Mouse (Mus musculus): ENCODE results near the gene Farp1. TPM values are rescaled to one million over a fixed set of nuclear protein-coding genes. Genes with fewer than 3 reads are reported as not detected.
A peak's percentile ranks its signal among the peaks of the same experiment; 100 is the strongest.

Farp1 gene
- polyA plus RNA-seq, 1 experiment from 2014 or later, result 25.0 TPM

DNA sequence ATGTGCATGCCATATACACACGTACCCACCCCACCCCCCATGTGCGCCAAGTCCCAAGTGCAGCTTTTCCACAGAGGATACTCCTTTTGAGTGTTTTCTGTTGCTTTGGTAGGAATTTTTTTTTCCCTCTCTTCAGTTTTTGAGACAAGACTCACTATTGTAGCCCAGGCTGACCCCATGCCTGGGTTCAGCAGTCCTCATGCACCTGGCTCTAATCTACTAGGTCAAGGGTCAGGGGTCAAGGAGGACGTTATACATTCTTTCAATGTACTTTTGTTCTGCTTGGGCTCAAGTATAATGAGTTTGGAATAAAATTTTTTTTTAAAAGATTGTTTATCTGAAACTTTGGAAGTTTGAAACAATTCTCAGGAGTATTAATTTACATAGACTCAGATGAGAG lies 48.4 kb downstream of the Farp1 start:
- Histone ChIP-seq H3K27ac (no peak overlapping the region), H3K4me3 (no peak overlapping the region), H3K4me2 (no peak overlapping the region), H3K36me3 (peaks cover 20% of the 10 kb centered on the region), H3K4me1 (peaks cover 13% of the 10 kb centered on the region), H3K9me3 (no peaks in the 10 kb centered on the region), H3K27me3 (no peaks in the 10 kb centered on the region), H3K9ac (no peak overlapping the region)
- no peak for ATAC-seq (ENCODE audit: borderline replicate concordance, extremely low read depth, low FRiP score, low TSS enrichment)
- 69% methylated on average over 3 of the region's 3 CpGs for WGBS

DNA sequence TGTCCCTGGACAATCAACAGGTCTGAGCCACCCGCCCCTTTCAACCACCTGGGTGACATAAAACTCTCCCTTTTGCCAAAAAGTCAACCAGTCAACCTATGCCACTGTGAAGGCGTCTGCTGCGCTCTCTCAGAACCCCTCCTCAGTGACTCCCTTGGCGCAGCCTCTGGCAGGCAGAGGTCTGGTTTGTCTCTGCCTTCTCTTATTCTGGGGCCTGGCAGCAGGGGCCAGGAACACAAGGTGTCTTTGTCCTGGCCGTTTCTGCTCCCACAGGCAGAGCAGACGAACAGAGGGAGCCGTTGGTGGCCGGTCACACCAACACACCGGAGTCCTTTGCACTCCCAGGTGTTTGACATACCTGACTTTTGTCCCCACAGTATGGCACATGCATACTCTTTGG lies 57.5 kb downstream of the Farp1 start:
- H3K9ac ChIP-seq, result no peak overlapping the region
- ATAC-seq (ENCODE audit: borderline replicate concordance, extremely low read depth, low FRiP score, low TSS enrichment), result no peak
- H3K4me3 ChIP-seq, result no peak overlapping the region
- H3K27me3 ChIP-seq, result no peaks in the 10 kb centered on the region
- no peak overlapping the region for H3K27ac ChIP-seq
- no peak overlapping the region for H3K4me2 ChIP-seq
- 57% methylated on average over 9 of the region's 9 CpGs for WGBS
- H3K4me1 ChIP-seq, result peaks cover 7% of the 10 kb centered on the region
- peaks cover 12% of the 10 kb centered on the region; the same call in 1 of the 2 replicates for H3K36me3 ChIP-seq
- no peaks in the 10 kb centered on the region for H3K9me3 ChIP-seq

DNA sequence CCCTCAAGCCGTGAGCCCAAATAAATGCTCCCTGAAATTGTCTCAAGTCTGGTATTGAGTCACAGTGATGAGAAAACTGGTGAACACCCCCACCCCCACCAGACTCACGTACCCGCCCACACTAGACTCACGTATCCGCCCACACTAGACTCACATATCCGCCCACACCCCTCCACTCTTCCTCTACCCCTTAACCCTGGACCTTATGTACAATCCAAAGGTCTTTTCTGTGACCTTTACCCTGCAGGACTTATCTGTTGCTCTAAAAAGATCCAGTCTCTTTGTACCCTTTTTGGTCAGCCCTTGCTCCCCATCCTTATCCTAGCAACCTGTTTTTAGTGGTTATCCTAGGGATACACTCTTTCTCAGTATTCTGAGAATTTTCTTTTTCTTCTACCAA lies 58.9 kb downstream of the Farp1 start:
- Histone ChIP-seq H3K4me3 (no peak overlapping the region), H3K9ac (no peak overlapping the region), H3K9me3 (no peaks in the 10 kb centered on the region), H3K27me3 (no peaks in the 10 kb centered on the region), H3K4me2 (no peak overlapping the region), H3K4me1 (peaks cover 20% of the 10 kb centered on the region), H3K36me3 (peaks cover 10% of the 10 kb centered on the region; the same call in 1 of the 2 replicates), H3K27ac (no peak overlapping the region)
- 79% methylated on average over 6 of the region's 6 CpGs for WGBS
- no peak for ATAC-seq (ENCODE audit: borderline replicate concordance, extremely low read depth, low FRiP score, low TSS enrichment)

- no peak for ATAC-seq (ENCODE audit: borderline replicate concordance, extremely low read depth, low FRiP score, low TSS enrichment)
- H3K9me3 ChIP-seq, result no peaks in the 10 kb centered on the region
- H3K4me1 ChIP-seq, result peaks cover 53% of the 10 kb centered on the region
- H3K4me2 ChIP-seq, result no peak overlapping the region
- H3K27ac ChIP-seq, result no peak overlapping the region
- no peak overlapping the region for H3K4me3 ChIP-seq
- H3K36me3 ChIP-seq, result 0 out of 2 replicates have a peak, but pooled peaks cover 4% of the 10 kb centered on the region
- H3K9ac ChIP-seq, result no peak overlapping the region
- no peaks in the 10 kb centered on the region for H3K27me3 ChIP-seq
- 36% methylated on average over 12 of the region's 12 CpGs for WGBS
Measured at GRCm38 (mm10) chr14:121097640-121098435, 62.8 kb downstream of the Farp1 start.

DNA sequence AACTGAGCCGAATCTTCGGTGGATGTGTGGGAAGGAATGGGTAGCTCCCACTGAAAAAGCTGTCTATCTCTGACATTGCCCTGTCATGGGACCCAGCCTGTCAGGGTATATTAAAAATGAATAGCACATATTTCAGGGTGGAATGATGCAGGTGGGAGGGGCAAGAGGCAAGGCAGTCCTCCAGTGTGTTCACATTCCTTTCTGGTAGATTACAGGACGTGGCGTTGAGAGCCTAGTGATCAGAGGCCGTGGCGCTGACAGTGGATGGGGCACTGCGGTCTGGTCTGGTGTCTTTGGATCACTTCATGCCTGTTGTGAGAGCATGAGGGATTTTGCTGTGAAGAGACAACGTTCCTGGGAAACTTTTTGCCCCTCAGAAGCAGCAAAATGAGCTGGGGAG lies 64.1 kb downstream of the Farp1 start:
- 36% methylated on average over 8 of the region's 8 CpGs for WGBS
- no peaks in the 10 kb centered on the region for H3K27me3 ChIP-seq

GRCm38 (mm10) chr14:121099876-121100275 lies 64.9 kb downstream of the Farp1 start:
- Histone ChIP-seq H3K27ac (no peak overlapping the region), H3K4me1 (peaks cover 61% of the 10 kb centered on the region), H3K9ac (no peak overlapping the region), H3K36me3 (0 out of 2 replicates have a peak, but pooled peaks cover 5% of the 10 kb centered on the region), H3K9me3 (no peaks in the 10 kb centered on the region), H3K27me3 (no peaks in the 10 kb centered on the region), H3K4me3 (no peak overlapping the region), H3K4me2 (no peak overlapping the region)
- WGBS, result 59% methylated on average over 2 of the region's 2 CpGs
- ATAC-seq (ENCODE audit: borderline replicate concordance, extremely low read depth, low FRiP score, low TSS enrichment), result no peak

More for the DNA sequence above, 64.1 kb downstream of the Farp1 start:
- H3K36me3 ChIP-seq, result 0 out of 2 replicates have a peak, but pooled peaks cover 5% of the 10 kb centered on the region
- H3K4me2 ChIP-seq, result no peak overlapping the region
- no peak overlapping the region for H3K9ac ChIP-seq
- no peaks in the 10 kb centered on the region for H3K9me3 ChIP-seq
- H3K4me1 ChIP-seq, result peaks cover 54% of the 10 kb centered on the region
- no peak overlapping the region for H3K4me3 ChIP-seq
- ATAC-seq (ENCODE audit: borderline replicate concordance, extremely low read depth, low FRiP score, low TSS enrichment), result no peak
- no peak overlapping the region for H3K27ac ChIP-seq

DNA sequence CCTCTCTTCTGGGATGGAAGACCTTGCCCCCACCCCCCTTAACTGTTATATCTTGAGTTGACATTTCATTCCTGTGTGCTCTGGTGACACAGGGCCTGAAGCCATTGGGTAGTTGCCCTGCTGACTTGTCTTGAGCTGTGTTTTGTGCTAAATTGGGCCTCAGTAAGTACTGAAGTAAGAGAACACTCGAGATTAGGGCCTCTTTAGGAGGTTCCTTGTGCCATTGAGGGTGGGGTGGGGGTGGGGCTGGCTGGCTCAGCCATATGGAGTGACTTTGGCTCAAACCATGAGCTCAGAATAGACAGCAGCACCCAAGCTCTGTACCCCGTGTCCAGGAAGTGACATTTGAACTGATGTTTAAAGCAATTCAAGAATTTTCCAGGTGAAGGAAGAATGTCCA lies 65.8 kb downstream of the Farp1 start:
- Histone ChIP-seq H3K27ac (peak overlapping the region; percentile 54; the same call in 1 of the 2 replicates), H3K36me3 (0 out of 2 replicates have a peak, but pooled peaks cover 5% of the 10 kb centered on the region), H3K27me3 (no peaks in the 10 kb centered on the region), H3K4me2 (no peak overlapping the region), H3K4me3 (no peak overlapping the region), H3K9me3 (no peaks in the 10 kb centered on the region), H3K9ac (no peak overlapping the region), H3K4me1 (peaks cover 68% of the 10 kb centered on the region)
- ATAC-seq (ENCODE audit: borderline replicate concordance, extremely low read depth, low FRiP score, low TSS enrichment), result 0 out of 2 replicates have a peak, but pooled peaks have one; percentile 43
- WGBS, result 9% methylated on average over 2 of the region's 2 CpGs

GRCm38 (mm10) chr14:121101531-121101930 lies 66.5 kb downstream of the Farp1 start:
- no peak overlapping the region for H3K4me2 ChIP-seq
- no peak overlapping the region for H3K9ac ChIP-seq
- 0 out of 2 replicates have a peak, but pooled peaks cover 5% of the 10 kb centered on the region for H3K36me3 ChIP-seq
- H3K27ac ChIP-seq, result 0 out of 2 replicates have a peak overlapping the region, but pooled peaks have one; percentile 54
- peaks cover 75% of the 10 kb centered on the region for H3K4me1 ChIP-seq
- no peak overlapping the region for H3K4me3 ChIP-seq
- no peaks in the 10 kb centered on the region for H3K27me3 ChIP-seq
- 60% methylated on average over 5 of the region's 5 CpGs for WGBS
- H3K9me3 ChIP-seq, result no peaks in the 10 kb centered on the region
- ATAC-seq (ENCODE audit: borderline replicate concordance, extremely low read depth, low FRiP score, low TSS enrichment), result no peak

DNA sequence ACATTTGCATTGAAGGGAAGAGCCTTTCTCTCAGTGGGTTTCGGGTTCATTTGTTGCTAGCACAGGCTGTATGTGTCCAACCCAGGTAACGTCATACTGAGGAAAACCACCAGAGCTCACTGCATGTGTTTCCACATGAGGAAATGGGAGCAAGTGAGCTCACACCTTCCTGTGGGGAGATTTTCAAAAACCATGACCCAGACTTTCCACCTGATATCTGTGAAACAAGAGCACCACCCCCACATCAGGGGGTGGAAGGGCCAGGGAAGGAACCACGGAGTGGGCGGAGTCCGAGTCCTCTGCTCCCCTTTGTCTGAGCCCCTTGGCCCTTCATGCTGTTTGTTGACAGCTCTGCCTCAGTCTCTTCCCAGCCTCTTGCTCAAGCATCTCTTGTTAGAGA lies 67.6 kb downstream of the Farp1 start:
- H3K9ac ChIP-seq, result no peak overlapping the region
- peak overlapping the region; percentile 80 for H3K27ac ChIP-seq
- peaks cover 76% of the 10 kb centered on the region for H3K4me1 ChIP-seq
- no peaks in the 10 kb centered on the region for H3K9me3 ChIP-seq
- no peak overlapping the region for H3K4me3 ChIP-seq
- H3K36me3 ChIP-seq, result 0 out of 2 replicates have a peak, but pooled peaks cover 5% of the 10 kb centered on the region
- H3K27me3 ChIP-seq, result no peaks in the 10 kb centered on the region
- ATAC-seq (ENCODE audit: borderline replicate concordance, extremely low read depth, low FRiP score, low TSS enrichment), result no peak
- no peak overlapping the region for H3K4me2 ChIP-seq
- WGBS, result 91% methylated on average over 5 of the region's 5 CpGs

- peaks cover 76% of the 10 kb centered on the region for H3K4me1 ChIP-seq
- no peaks in the 10 kb centered on the region for H3K27me3 ChIP-seq
- peak overlapping the region; percentile 80 for H3K27ac ChIP-seq
- no peak overlapping the region for H3K4me2 ChIP-seq
- 62% methylated on average over 9 of the region's 9 CpGs for WGBS
- no peak overlapping the region for H3K9ac ChIP-seq
- 0 out of 2 replicates have a peak, but pooled peaks cover 5% of the 10 kb centered on the region for H3K36me3 ChIP-seq
- no peak overlapping the region for H3K4me3 ChIP-seq
- no peaks in the 10 kb centered on the region for H3K9me3 ChIP-seq
- no peak for ATAC-seq (ENCODE audit: borderline replicate concordance, extremely low read depth, low FRiP score, low TSS enrichment)
Measured at GRCm38 (mm10) chr14:121103459-121103858, 68.5 kb downstream of the Farp1 start.

- ATAC-seq (ENCODE audit: borderline replicate concordance, extremely low read depth, low FRiP score, low TSS enrichment), result no peak
- no peak overlapping the region for H3K4me2 ChIP-seq
- no peak overlapping the region for H3K4me3 ChIP-seq
- H3K4me1 ChIP-seq, result peaks cover 76% of the 10 kb centered on the region
- no peak overlapping the region for H3K9ac ChIP-seq
- no peaks in the 10 kb centered on the region for H3K9me3 ChIP-seq
- 44% methylated on average over 7 of the region's 7 CpGs for WGBS
- H3K36me3 ChIP-seq, result 0 out of 2 replicates have a peak, but pooled peaks cover 5% of the 10 kb centered on the region
- no peaks in the 10 kb centered on the region for H3K27me3 ChIP-seq
- no peak overlapping the region for H3K27ac ChIP-seq
Measured at GRCm38 (mm10) chr14:121104760-121105329, 69.8 kb downstream of the Farp1 start.

- WGBS, result 52% methylated on average over 4 of the region's 4 CpGs
- no peak overlapping the region for H3K4me2 ChIP-seq
- H3K4me3 ChIP-seq, result no peak overlapping the region
- H3K36me3 ChIP-seq, result 0 out of 2 replicates have a peak, but pooled peaks cover 5% of the 10 kb centered on the region
- no peak for ATAC-seq (ENCODE audit: borderline replicate concordance, extremely low read depth, low FRiP score, low TSS enrichment)
- no peaks in the 10 kb centered on the region for H3K27me3 ChIP-seq
- no peak overlapping the region for H3K27ac ChIP-seq
- H3K9ac ChIP-seq, result no peak overlapping the region
- peaks cover 63% of the 10 kb centered on the region for H3K4me1 ChIP-seq
- H3K9me3 ChIP-seq, result no peaks in the 10 kb centered on the region
Measured at GRCm38 (mm10) chr14:121106906-121107305, 71.9 kb downstream of the Farp1 start.

All from lung, embryonic 15.5 days (tissue).